Mouse (Mus musculus) embryonic stem cell, embryonic (primary cell): ENCODE data around the gene Gm3115.
"Not testable (repeated sequence)": the region's sequence is repeated elsewhere in the genome, so short reads cannot be mapped to it uniquely, and the experiment has no call there.

Experiments used
- CTCF ChIA-PET, 4 experiments: fragments of 300-600 bp in 2 of 4; fragments of 350-600 bp in 2 of 4; sonication (Branson Sonifier 250); formaldehyde crosslinking; loops; one replicate each; lab custom pipeline; 2022; ENCODE audit warnings: inconsistent platforms in 2 of 4; lab: Charles Lee
- POLR2A ChIA-PET, 4 experiments: fragments of 300-600 bp in 2 of 4; fragments of 350-600 bp in 2 of 4; sonication (Branson Sonifier 250); formaldehyde crosslinking; loops; one replicate each; lab custom pipeline; 2022; ENCODE audit warnings: antibody characterized with exemption in 4 of 4, inconsistent platforms in 1 of 4; lab: Charles Lee

Gene Gm3115

DNA sequence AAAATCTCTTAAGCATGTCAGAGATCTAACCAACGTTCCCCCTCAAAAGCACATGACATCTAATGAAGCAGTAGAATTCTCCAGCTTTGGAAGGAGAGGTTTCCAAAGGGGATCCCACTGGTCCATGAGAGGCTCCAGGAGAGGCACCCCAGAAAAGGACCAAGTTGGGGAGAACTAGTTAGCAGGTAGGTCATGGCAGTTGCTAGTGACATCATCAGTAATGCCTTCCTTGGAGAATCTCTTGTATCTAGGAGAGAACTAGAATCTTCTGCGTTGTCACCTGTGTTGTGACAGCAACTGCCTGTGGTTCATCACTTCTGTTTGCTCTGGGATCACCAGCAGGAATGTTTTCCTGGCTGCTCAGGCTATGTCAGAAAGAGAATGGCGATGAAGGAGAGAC lies at the start of gene Gm3115:
TSS of gene Gm3115 (plus strand) at position 301 of the 400 bp plus-strand sequence.
- POLR2A ChIA-PET, CTCF ChIA-PET: not testable (repeated sequence)

DNA sequence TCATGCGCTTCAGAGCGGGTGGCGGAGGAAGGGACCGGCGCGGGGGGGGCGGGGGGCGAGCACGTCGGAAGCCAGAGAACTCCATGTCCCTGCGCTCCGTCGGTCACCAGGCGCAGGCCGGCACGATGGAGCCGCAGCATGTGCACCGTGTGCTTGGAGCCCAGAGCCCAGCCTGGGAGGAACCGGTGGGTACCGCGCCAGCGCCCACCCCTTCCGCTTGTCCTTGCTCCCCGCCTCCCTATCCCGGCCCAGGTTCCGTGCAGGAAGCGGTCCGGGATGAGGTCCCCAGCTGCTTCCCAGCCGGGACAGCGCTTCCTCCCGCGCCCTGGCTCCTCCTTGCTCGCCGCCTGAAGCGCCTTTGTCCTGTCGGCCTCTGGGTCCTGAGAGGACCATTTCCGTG lies 26.5 kb downstream of the Gm3115 start, which contains the start of gene Gm8108:
TSS of gene Gm8108 (plus strand) at position 101 of the 400 bp plus-strand sequence.
- POLR2A ChIA-PET, CTCF ChIA-PET: not testable (repeated sequence)

DNA sequence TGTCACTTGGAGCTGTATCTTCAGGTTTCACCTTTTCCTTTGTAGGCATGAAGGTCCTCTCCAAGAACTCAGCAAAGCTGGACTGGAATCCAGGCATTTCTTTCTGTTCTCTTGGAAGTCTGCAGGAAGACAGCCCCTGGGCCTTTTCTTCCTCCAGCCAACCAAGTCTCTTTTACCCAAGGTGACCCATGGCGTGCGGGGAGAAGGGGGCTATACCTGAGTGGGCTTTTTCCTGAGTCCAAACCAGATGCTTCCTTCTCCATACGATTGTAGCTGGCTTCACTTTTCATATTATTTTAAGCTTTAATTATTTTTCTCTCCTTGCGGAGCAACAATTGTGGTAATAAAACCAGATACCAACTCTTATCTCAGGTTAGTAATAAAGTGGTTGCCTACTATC lies 57.7 kb downstream of the Gm3115 start:
- CTCF ChIA-PET, POLR2A ChIA-PET: not testable (repeated sequence)
